Mouse (Mus musculus) ES-E14 (cell line): ENCODE data around the gene Cdkn2aipnl.

ENCODE experiments used
- CHD2 ChIP-seq: IDR thresholded peaks from 2 replicates; pipeline ENCODE4 v1.6.1; 2014; ENCODE audit warnings: mild to moderate bottlenecking, low read depth, low read length, inconsistent platforms
- HCFC1 ChIP-seq: IDR thresholded peaks from 2 replicates; pipeline ENCODE4 v1.6.1; 2012; ENCODE audit warnings: low read length, inconsistent platforms, borderline replicate concordance; ENCODE audit not compliant: insufficient read depth
- ZNF384 ChIP-seq: IDR thresholded peaks from 2 replicates; pipeline ENCODE4 v1.6.1; 2012; ENCODE audit warnings: low read depth, low read length, inconsistent platforms

DNA sequence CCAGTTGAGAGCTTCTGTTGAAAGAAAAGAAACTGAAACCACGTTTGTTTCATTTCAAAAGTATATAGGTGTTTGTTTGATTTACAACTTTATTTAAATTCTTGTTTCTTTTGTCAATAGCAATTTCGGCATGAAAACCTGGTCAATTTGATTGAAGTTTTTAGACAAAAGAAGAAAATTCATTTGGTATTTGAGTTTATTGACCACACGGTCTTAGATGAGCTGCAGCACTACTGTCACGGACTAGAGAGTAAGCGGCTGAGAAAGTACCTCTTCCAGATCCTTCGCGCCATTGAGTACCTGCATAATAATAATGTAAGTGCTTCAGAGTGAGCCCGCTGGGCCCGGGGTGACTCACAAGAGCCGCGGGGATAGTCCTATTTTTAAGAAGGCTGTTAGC is 43.5 kb downstream of the Cdkn2aipnl start:
- no peak for TF ChIP-seq ZNF384
- no peak for TF ChIP-seq HCFC1
- no peak for TF ChIP-seq CHD2
